Mouse (Mus musculus): ENCODE data around the gene Hoxd11. TPM values are rescaled to one million over a fixed set of nuclear protein-coding genes. Genes with fewer than 3 reads are reported as not detected.

The Hoxd11 gene
- polyA plus RNA-seq, 1 experiment from 2014 or later, result not detected

GRCm38 (mm10) chr2:74709465-74710419, 30.4 kb downstream of the Hoxd11 start:
- Histone ChIP-seq H3K27me3 (peaks cover 92% of the 10 kb centered on the region), H3K36me3 (no peaks in the 10 kb centered on the region), H3K4me2 (replicated peaks) (no peak overlapping the region), H3K4me1 (0 out of 2 replicates have a peak, but pooled peaks cover 3% of the 10 kb centered on the region), H3K27ac (no peak overlapping the region), H3K9me3 (no peaks in the 10 kb centered on the region), H3K4me3 (no peak overlapping the region), H3K9ac (no peak overlapping the region)
- WGBS, result 5% methylated on average over 5 of the region's 5 CpGs
- ATAC-seq (ENCODE audit: insufficient number of reproducible peaks, insufficient read depth, low FRiP score, low TSS enrichment), result no peak

GRCm38 (mm10) chr2:74710929-74711543, 31.7 kb downstream of the Hoxd11 start:
- H3K4me2 ChIP-seq (replicated peaks), result no peak overlapping the region
- H3K4me3 ChIP-seq, result no peak overlapping the region
- H3K27me3 ChIP-seq, result peaks cover 94% of the 10 kb centered on the region
- H3K36me3 ChIP-seq, result no peaks in the 10 kb centered on the region
- no peak overlapping the region for H3K9ac ChIP-seq
- no peak overlapping the region for H3K27ac ChIP-seq
- H3K9me3 ChIP-seq, result no peaks in the 10 kb centered on the region
- no peaks in the 10 kb centered on the region for H3K4me1 ChIP-seq
- WGBS, result 1% methylated on average over 16 of the region's 16 CpGs
- ATAC-seq (ENCODE audit: insufficient number of reproducible peaks, insufficient read depth, low FRiP score, low TSS enrichment), result no peak

- H3K36me3 ChIP-seq, result no peaks in the 10 kb centered on the region
- WGBS, result under 1% methylated on average over 65 of the region's 65 CpGs
- no peak within 1 kb of the TSS for H3K27ac ChIP-seq
- ATAC-seq (ENCODE audit: insufficient number of reproducible peaks, insufficient read depth, low FRiP score, low TSS enrichment), result no peak
- peak within 1 kb of the TSS; percentile 34; the same call in 1 of the 2 replicates for H3K9ac ChIP-seq
- H3K27me3 ChIP-seq, result peaks cover 95% of the 10 kb centered on the region
- H3K4me3 ChIP-seq, result peak within 1 kb of the TSS; percentile 30
- H3K4me1 ChIP-seq, result no peaks in the 10 kb centered on the region
- no peaks in the 10 kb centered on the region for H3K9me3 ChIP-seq
- H3K4me2 ChIP-seq (replicated peaks), result peak within 1 kb of the TSS; percentile 44
These were observed 32.6 kb downstream of the Hoxd11 start, which contains the start of the genes Hoxd3 and Hoxd4 for GRCm38 (mm10) chr2:74711721-74712621. TSS of gene Hoxd3 (plus strand) at chr2:74711927. TSS of gene Hoxd4 (plus strand) at chr2:74711929.

GRCm38 (mm10) chr2:74713239-74714150, 34.1 kb downstream of the Hoxd11 start:
- Histone ChIP-seq H3K9me3 (no peaks in the 10 kb centered on the region), H3K36me3 (no peaks in the 10 kb centered on the region), H3K4me1 (no peaks in the 10 kb centered on the region), H3K27me3 (peaks cover 97% of the 10 kb centered on the region), H3K4me3 (no peak overlapping the region), H3K4me2 (replicated peaks) (no peak overlapping the region), H3K27ac (no peak overlapping the region), H3K9ac (no peak overlapping the region)
- WGBS, result 3% methylated on average over 19 of the region's 19 CpGs
- no peak for ATAC-seq (ENCODE audit: insufficient number of reproducible peaks, insufficient read depth, low FRiP score, low TSS enrichment)

- Histone ChIP-seq H3K36me3 (no peaks in the 10 kb centered on the region), H3K27me3 (peaks cover 97% of the 10 kb centered on the region), H3K9me3 (no peaks in the 10 kb centered on the region), H3K4me1 (no peaks in the 10 kb centered on the region), H3K9ac (no peak overlapping the region), H3K4me3 (no peak overlapping the region), H3K4me2 (replicated peaks) (no peak overlapping the region), H3K27ac (no peak overlapping the region)
- no peak for ATAC-seq (ENCODE audit: insufficient number of reproducible peaks, insufficient read depth, low FRiP score, low TSS enrichment)
- 3% methylated on average over 18 of the region's 18 CpGs for WGBS
These were observed 34.9 kb downstream of the Hoxd11 start for GRCm38 (mm10) chr2:74714156-74714789.

- no peak overlapping the region for H3K27ac ChIP-seq
- H3K4me2 ChIP-seq (replicated peaks), result no peak overlapping the region
- no peak overlapping the region for H3K9ac ChIP-seq
- H3K36me3 ChIP-seq, result no peaks in the 10 kb centered on the region
- H3K4me3 ChIP-seq, result no peak overlapping the region
- H3K27me3 ChIP-seq, result peaks cover 97% of the 10 kb centered on the region
- no peaks in the 10 kb centered on the region for H3K9me3 ChIP-seq
- WGBS, result 3% methylated on average over 14 of the region's 14 CpGs
- H3K4me1 ChIP-seq, result no peaks in the 10 kb centered on the region
- no peak for ATAC-seq (ENCODE audit: insufficient number of reproducible peaks, insufficient read depth, low FRiP score, low TSS enrichment)
These were observed 35.5 kb downstream of the Hoxd11 start for GRCm38 (mm10) chr2:74714881-74715280.

- no peaks in the 10 kb centered on the region for H3K36me3 ChIP-seq
- no peak overlapping the region for H3K27ac ChIP-seq
- H3K27me3 ChIP-seq, result peaks cover 96% of the 10 kb centered on the region
- H3K4me2 ChIP-seq (replicated peaks), result peak overlapping the region; percentile 47
- H3K4me1 ChIP-seq, result no peaks in the 10 kb centered on the region
- H3K4me3 ChIP-seq, result peak overlapping the region; percentile 21
- no peak overlapping the region for H3K9ac ChIP-seq
- ATAC-seq (ENCODE audit: insufficient number of reproducible peaks, insufficient read depth, low FRiP score, low TSS enrichment), result peak; percentile 54; the same call in 1 of the 2 replicates
- no peaks in the 10 kb centered on the region for H3K9me3 ChIP-seq
- 2% methylated on average over 26 of the region's 26 CpGs for WGBS
These were observed 36.3 kb downstream of the Hoxd11 start for GRCm38 (mm10) chr2:74715504-74716241.

- no peak overlapping the region for H3K9ac ChIP-seq
- H3K9me3 ChIP-seq, result no peaks in the 10 kb centered on the region
- ATAC-seq (ENCODE audit: insufficient number of reproducible peaks, insufficient read depth, low FRiP score, low TSS enrichment), result no peak
- no peak overlapping the region for H3K4me2 ChIP-seq (replicated peaks)
- H3K4me1 ChIP-seq, result no peaks in the 10 kb centered on the region
- no peak overlapping the region for H3K27ac ChIP-seq
- peaks cover 98% of the 10 kb centered on the region for H3K27me3 ChIP-seq
- WGBS, result 8% methylated on average over 2 of the region's 2 CpGs
- H3K36me3 ChIP-seq, result no peaks in the 10 kb centered on the region
- H3K4me3 ChIP-seq, result no peak overlapping the region
These were observed 41.0 kb downstream of the Hoxd11 start for GRCm38 (mm10) chr2:74720384-74720783.

GRCm38 (mm10) chr2:74720955-74721491, 41.7 kb downstream of the Hoxd11 start:
- H3K4me3 ChIP-seq, result no peak overlapping the region
- H3K4me2 ChIP-seq (replicated peaks), result no peak overlapping the region
- no peak overlapping the region for H3K27ac ChIP-seq
- no peaks in the 10 kb centered on the region for H3K36me3 ChIP-seq
- H3K4me1 ChIP-seq, result no peaks in the 10 kb centered on the region
- H3K27me3 ChIP-seq, result peaks cover 97% of the 10 kb centered on the region
- no peaks in the 10 kb centered on the region for H3K9me3 ChIP-seq
- ATAC-seq (ENCODE audit: insufficient number of reproducible peaks, insufficient read depth, low FRiP score, low TSS enrichment), result no peak
- WGBS, result 3% methylated on average over 5 of the region's 5 CpGs
- H3K9ac ChIP-seq, result no peak overlapping the region

Measured in embryonic facial prominence, embryonic 12.5 days (tissue).